Mouse (Mus musculus) ES-E14 (cell line): Measurements from ENCODE around the gene Gramd1b. TPM values are rescaled to one million over a fixed set of nuclear protein-coding genes. Genes with fewer than 3 reads are reported as not detected.

Experiments
- DNase-seq: peaks from one replicate; pipeline ENCODE4 v3.0.0-alpha.2; 2013; ENCODE audit warnings: low read depth, low spot score
- H3K27ac ChIP-seq: 2 replicates; pipeline ENCODE4 v1.5.1; 2012; ENCODE audit warnings: low read depth, mild to moderate bottlenecking, low read length, moderate library complexity, mixed read lengths; ENCODE audit not compliant: poor library complexity, insufficient read depth, severe bottlenecking
- H3K36me3 ChIP-seq: 2 replicates; pipeline ENCODE4 v1.6.1; 2012; ENCODE audit warnings: mild to moderate bottlenecking, low read length, moderate library complexity, mixed read lengths; ENCODE audit not compliant: control insufficient read depth, poor library complexity, insufficient read depth, severe bottlenecking
- H3K4me1 ChIP-seq, 2 experiments: fragments of 150-350 bp in 1 of 2; sonication (generic) in 1 of 2; 2 replicates each; pipeline ENCODE4 v1.6.1; 2012; ENCODE audit warnings: low read length in 2 of 2, mild to moderate bottlenecking in 1 of 2, mixed read lengths in 1 of 2; ENCODE audit not compliant: control insufficient read depth in 2 of 2, insufficient read depth in 2 of 2, poor library complexity in 1 of 2
- H3K4me3 ChIP-seq, 2 experiments: fragments of 150-350 bp in 1 of 2; sonication (generic) in 1 of 2; 2 replicates each; pipeline ENCODE4 v1.5.1; 2012; ENCODE audit warnings: low read length in 2 of 2, low read depth in 1 of 2, mild to moderate bottlenecking in 1 of 2, mixed read lengths in 1 of 2; ENCODE audit not compliant: insufficient read depth in 1 of 2, poor library complexity in 1 of 2, severe bottlenecking in 1 of 2
- H3K9ac ChIP-seq: 2 replicates; pipeline ENCODE4 v1.6.1; 2012; ENCODE audit warnings: low read depth, mild to moderate bottlenecking, low read length, mixed read lengths; ENCODE audit not compliant: poor library complexity, insufficient read depth, severe bottlenecking
- H3K9me3 ChIP-seq: fragments of 150-350 bp; sonication (generic); 2 replicates; pipeline ENCODE4 v1.6.1; 2012; ENCODE audit warnings: low read depth, mild to moderate bottlenecking, low read length; ENCODE audit not compliant: control insufficient read depth, insufficient read depth
- CHD2 ChIP-seq: IDR thresholded peaks from 2 replicates; pipeline ENCODE4 v1.6.1; 2014; ENCODE audit warnings: mild to moderate bottlenecking, low read depth, low read length, inconsistent platforms
- HCFC1 ChIP-seq: IDR thresholded peaks from 2 replicates; pipeline ENCODE4 v1.6.1; 2012; ENCODE audit warnings: low read length, inconsistent platforms, borderline replicate concordance; ENCODE audit not compliant: insufficient read depth
- MAFK ChIP-seq: IDR thresholded peaks from 2 replicates; pipeline ENCODE4 v1.6.1; 2014; ENCODE audit warnings: mild to moderate bottlenecking, low read depth, low read length, inconsistent platforms; ENCODE audit not compliant: insufficient read depth
- ZC3H11A ChIP-seq: IDR thresholded peaks from 2 replicates; pipeline ENCODE4 v1.6.1; 2012; ENCODE audit warnings: low read depth, mild to moderate bottlenecking, inconsistent platforms, low read length, borderline replicate concordance
- ZNF384 ChIP-seq: IDR thresholded peaks from 2 replicates; pipeline ENCODE4 v1.6.1; 2012; ENCODE audit warnings: low read depth, low read length, inconsistent platforms
- in situ Hi-C, 2 experiments: fragments of 600-800 bp; cut with MboI; formaldehyde crosslinking; loops; one replicate each; pipeline ENCODE4 v1.15.1; 2025; ENCODE audit warnings: low sequenced_read_pairs in 2 of 2, inconsistent platforms in 1 of 2; ENCODE audit not compliant: unreplicated experiment in 2 of 2
- total RNA-seq: library from RNA; depleted of rRNA; stranded (reverse); fragments of 300-350 nt; gene quantifications from 2 replicates; pipeline ENCODE4 v1.2.3, GENCODE M21; 2012

Gramd1b gene
- total RNA-seq, 1 experiment: 24.1 TPM

DNA sequence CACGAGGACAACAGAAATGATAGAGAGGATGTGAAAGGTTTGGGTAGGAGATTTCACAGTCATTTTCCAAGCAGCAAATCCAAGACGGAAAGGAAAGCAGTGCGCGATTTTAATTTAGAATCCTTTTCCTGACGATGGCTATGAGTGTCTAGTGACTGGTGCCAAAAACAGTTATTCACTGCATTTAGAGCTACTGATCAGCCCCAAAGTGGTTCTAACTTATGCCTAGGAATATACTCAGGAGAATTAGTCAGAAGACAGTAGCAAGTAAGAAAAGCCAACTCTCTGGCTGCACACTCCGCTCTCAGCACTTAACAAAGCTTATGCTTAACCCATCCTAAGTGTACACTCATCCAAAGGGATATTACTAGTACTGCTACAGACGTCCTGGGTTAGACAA is 166.9 kb downstream of the Gramd1b start:
- Histone ChIP-seq H3K4me3 (no peak overlapping the region), H3K9ac (no peak overlapping the region), H3K36me3 (no peaks in the 10 kb centered on the region), H3K9me3 (no peaks in the 10 kb centered on the region), H3K27ac (no peak overlapping the region), H3K4me1 (peaks cover 0 to 4% of the 10 kb centered on the region in 2 experiments; a peak in 2 of 4 replicates)
- DNase-seq: no peak
- TF ChIP-seq ZC3H11A: no peak
- TF ChIP-seq CHD2: no peak
- no peak for TF ChIP-seq MAFK
- TF ChIP-seq HCFC1: no peak
- no peak for TF ChIP-seq ZNF384
- in situ Hi-C loops: no loop called here

- H3K9me3 ChIP-seq: no peaks in the 10 kb centered on the region
- no peak for DNase-seq
- H3K4me1 ChIP-seq: peaks cover 0 to 4% of the 10 kb centered on the region in 2 experiments; a peak in 2 of 4 replicates
- TF ChIP-seq CHD2 (no peak), MAFK (no peak)
- no peak overlapping the region for H3K4me3 ChIP-seq
- H3K36me3 ChIP-seq: no peaks in the 10 kb centered on the region
- in situ Hi-C loops: no loop called here
- no peak overlapping the region for H3K9ac ChIP-seq
- H3K27ac ChIP-seq: no peak overlapping the region
Observed at GRCm38 (mm10) chr9:40361970-40362369, 169.2 kb downstream of the Gramd1b start.

GRCm38 (mm10) chr9:40358408-40358896 is 172.7 kb downstream of the Gramd1b start:
- H3K36me3 ChIP-seq: no peaks in the 10 kb centered on the region
- H3K9me3 ChIP-seq: no peaks in the 10 kb centered on the region
- TF ChIP-seq HCFC1: no peak
- no peak overlapping the region for H3K9ac ChIP-seq
- no peak for DNase-seq
- no peak overlapping the region for H3K4me3 ChIP-seq
- H3K27ac ChIP-seq: no peak overlapping the region
- peaks cover 0 to 3% of the 10 kb centered on the region in 2 experiments; a peak in 2 of 4 replicates for H3K4me1 ChIP-seq
- in situ Hi-C loops: no loop called here

GRCm38 (mm10) chr9:40356768-40357446 is 174.3 kb downstream of the Gramd1b start:
- no peak overlapping the region for H3K4me3 ChIP-seq
- no peaks in the 10 kb centered on the region for H3K9me3 ChIP-seq
- TF ChIP-seq HCFC1: no peak
- TF ChIP-seq MAFK: no peak
- TF ChIP-seq ZC3H11A: no peak
- no peak for TF ChIP-seq CHD2
- no peak for TF ChIP-seq ZNF384
- H3K4me1 ChIP-seq: no peaks in the 10 kb centered on the region
- no peak overlapping the region for H3K9ac ChIP-seq
- DNase-seq: no peak
- in situ Hi-C loops: no loop called here
- H3K27ac ChIP-seq: no peak overlapping the region
- no peaks in the 10 kb centered on the region for H3K36me3 ChIP-seq

GRCm38 (mm10) chr9:40356368-40356767 is 174.8 kb downstream of the Gramd1b start:
- no peaks in the 10 kb centered on the region for H3K9me3 ChIP-seq
- no peak overlapping the region for H3K4me3 ChIP-seq
- TF ChIP-seq CHD2 (no peak), HCFC1 (no peak), ZC3H11A (no peak), ZNF384 (no peak), MAFK (no peak)
- no peak overlapping the region for H3K9ac ChIP-seq
- no peaks in the 10 kb centered on the region for H3K4me1 ChIP-seq
- DNase-seq: no peak
- H3K27ac ChIP-seq: no peak overlapping the region
- in situ Hi-C loops: no loop called here
- no peaks in the 10 kb centered on the region for H3K36me3 ChIP-seq
